Mouse (Mus musculus): ENCODE results near the gene Traip. TPM values are rescaled to one million over a fixed set of nuclear protein-coding genes. Genes with fewer than 3 reads are reported as not detected.

Traip gene
- polyA plus RNA-seq, 1 experiment from 2014 or later, result 15.2 TPM

- H3K4me3 ChIP-seq, result no peak overlapping the region
- no peak overlapping the region; the same call in 1 of the 2 replicates for H3K9ac ChIP-seq
- H3K27ac ChIP-seq, result no peak overlapping the region
- ATAC-seq (ENCODE audit: low FRiP score, low read depth), result no peak
- no peaks in the 10 kb centered on the region for H3K9me3 ChIP-seq
- no peak overlapping the region for H3K4me2 ChIP-seq (replicated peaks)
- H3K4me1 ChIP-seq, result peaks cover 6% of the 10 kb centered on the region
- peaks cover 29% of the 10 kb centered on the region for H3K36me3 ChIP-seq
- H3K27me3 ChIP-seq (replicated peaks), result no peaks in the 10 kb centered on the region
- 62% methylated on average over 5 of the region's 5 CpGs for WGBS
Observed at GRCm38 (mm10) chr9:107961881-107962280, 11.9 kb downstream of the Traip start.

GRCm38 (mm10) chr9:107962916-107963315 is 13.0 kb downstream of the Traip start:
- H3K4me2 ChIP-seq (replicated peaks), result no peak overlapping the region
- no peak overlapping the region for H3K4me3 ChIP-seq
- ATAC-seq (ENCODE audit: low FRiP score, low read depth), result no peak
- H3K27ac ChIP-seq, result no peak overlapping the region
- no peak overlapping the region for H3K9ac ChIP-seq
- no peaks in the 10 kb centered on the region for H3K27me3 ChIP-seq (replicated peaks)
- no peaks in the 10 kb centered on the region for H3K9me3 ChIP-seq
- H3K36me3 ChIP-seq, result peaks cover 24% of the 10 kb centered on the region
- WGBS, result 93% methylated on average over 9 of the region's 9 CpGs
- H3K4me1 ChIP-seq, result peaks cover 6% of the 10 kb centered on the region

GRCm38 (mm10) chr9:107963700-107964099 is 13.8 kb downstream of the Traip start:
- Histone ChIP-seq H3K4me3 (no peak overlapping the region), H3K27me3 (replicated peaks) (no peaks in the 10 kb centered on the region), H3K4me2 (replicated peaks) (no peak overlapping the region), H3K27ac (no peak overlapping the region), H3K9me3 (no peaks in the 10 kb centered on the region), H3K36me3 (peaks cover 24% of the 10 kb centered on the region), H3K9ac (no peak overlapping the region), H3K4me1 (peaks cover 6% of the 10 kb centered on the region)
- peak; percentile 50; the same call in 1 of the 2 replicates for ATAC-seq (ENCODE audit: low FRiP score, low read depth)
- WGBS, result 29% methylated on average over 5 of the region's 5 CpGs

- H3K4me1 ChIP-seq, result peaks cover 6% of the 10 kb centered on the region
- no peak overlapping the region for H3K9ac ChIP-seq
- H3K36me3 ChIP-seq, result peaks cover 24% of the 10 kb centered on the region
- H3K27ac ChIP-seq, result no peak overlapping the region
- ATAC-seq (ENCODE audit: low FRiP score, low read depth), result no peak
- no peak overlapping the region for H3K4me2 ChIP-seq (replicated peaks)
- H3K27me3 ChIP-seq (replicated peaks), result no peaks in the 10 kb centered on the region
- no peaks in the 10 kb centered on the region for H3K9me3 ChIP-seq
- no peak overlapping the region for H3K4me3 ChIP-seq
- WGBS, result 95% methylated on average over 9 of the region's 9 CpGs
Observed at GRCm38 (mm10) chr9:107964681-107965080, 14.7 kb downstream of the Traip start.

- Histone ChIP-seq H3K4me3 (no peak overlapping the region), H3K4me2 (replicated peaks) (no peak overlapping the region), H3K9ac (no peak overlapping the region), H3K4me1 (no peaks in the 10 kb centered on the region), H3K9me3 (no peaks in the 10 kb centered on the region), H3K27ac (no peak overlapping the region), H3K27me3 (replicated peaks) (no peaks in the 10 kb centered on the region), H3K36me3 (peaks cover 20% of the 10 kb centered on the region)
- ATAC-seq (ENCODE audit: low FRiP score, low read depth), result no peak
- 92% methylated on average over 10 of the region's 10 CpGs for WGBS
Observed at GRCm38 (mm10) chr9:107966676-107967075, 16.7 kb downstream of the Traip start.

GRCm38 (mm10) chr9:107967437-107967836 is 17.5 kb downstream of the Traip start:
- 95% methylated on average over 6 of the region's 6 CpGs for WGBS
- no peaks in the 10 kb centered on the region for H3K27me3 ChIP-seq (replicated peaks)
- no peaks in the 10 kb centered on the region for H3K4me1 ChIP-seq
- H3K36me3 ChIP-seq, result peaks cover 20% of the 10 kb centered on the region
- H3K9ac ChIP-seq, result no peak overlapping the region
- H3K4me2 ChIP-seq (replicated peaks), result no peak overlapping the region
- H3K4me3 ChIP-seq, result no peak overlapping the region
- ATAC-seq (ENCODE audit: low FRiP score, low read depth), result no peak
- no peak overlapping the region for H3K27ac ChIP-seq
- no peaks in the 10 kb centered on the region for H3K9me3 ChIP-seq

GRCm38 (mm10) chr9:107968531-107968930 is 18.6 kb downstream of the Traip start:
- Histone ChIP-seq H3K4me1 (no peaks in the 10 kb centered on the region), H3K36me3 (peaks cover 20% of the 10 kb centered on the region), H3K9me3 (no peaks in the 10 kb centered on the region), H3K4me3 (no peak overlapping the region), H3K4me2 (replicated peaks) (no peak overlapping the region), H3K9ac (no peak overlapping the region), H3K27me3 (replicated peaks) (no peaks in the 10 kb centered on the region), H3K27ac (no peak overlapping the region)
- no peak for ATAC-seq (ENCODE audit: low FRiP score, low read depth)
- WGBS, result 90% methylated on average over 7 of the region's 7 CpGs

- Histone ChIP-seq H3K4me1 (no peaks in the 10 kb centered on the region), H3K27ac (no peak overlapping the region), H3K9ac (no peak overlapping the region), H3K27me3 (replicated peaks) (no peaks in the 10 kb centered on the region), H3K4me3 (no peak overlapping the region), H3K9me3 (no peaks in the 10 kb centered on the region), H3K4me2 (replicated peaks) (no peak overlapping the region), H3K36me3 (peaks cover 20% of the 10 kb centered on the region)
- WGBS, result 91% methylated on average over 5 of the region's 5 CpGs
- no peak for ATAC-seq (ENCODE audit: low FRiP score, low read depth)
Observed at GRCm38 (mm10) chr9:107970311-107970710, 20.4 kb downstream of the Traip start.

- 80% methylated on average over 8 of the region's 8 CpGs for WGBS
- no peak overlapping the region for H3K4me3 ChIP-seq
- H3K36me3 ChIP-seq, result peaks cover 20% of the 10 kb centered on the region
- H3K27ac ChIP-seq, result no peak overlapping the region
- H3K9ac ChIP-seq, result 0 out of 2 replicates have a peak overlapping the region, but pooled peaks have one; percentile 8
- no peaks in the 10 kb centered on the region for H3K9me3 ChIP-seq
- ATAC-seq (ENCODE audit: low FRiP score, low read depth), result no peak
- H3K4me2 ChIP-seq (replicated peaks), result no peak overlapping the region
- no peaks in the 10 kb centered on the region for H3K4me1 ChIP-seq
- no peaks in the 10 kb centered on the region for H3K27me3 ChIP-seq (replicated peaks)
Observed at GRCm38 (mm10) chr9:107971690-107972541, 22.0 kb downstream of the Traip start.

- Histone ChIP-seq H3K36me3 (peaks cover 15% of the 10 kb centered on the region), H3K27me3 (replicated peaks) (no peaks in the 10 kb centered on the region), H3K27ac (no peak overlapping the region), H3K9ac (no peak overlapping the region), H3K4me1 (no peaks in the 10 kb centered on the region), H3K4me2 (replicated peaks) (no peak overlapping the region), H3K4me3 (no peak overlapping the region), H3K9me3 (no peaks in the 10 kb centered on the region)
- ATAC-seq (ENCODE audit: low FRiP score, low read depth), result no peak
- 87% methylated on average over 10 of the region's 10 CpGs for WGBS
Observed at GRCm38 (mm10) chr9:107974491-107975171, 24.7 kb downstream of the Traip start.

- no peak for ATAC-seq (ENCODE audit: low FRiP score, low read depth)
- Histone ChIP-seq H3K9ac (no peak within 1 kb of the TSS), H3K9me3 (no peaks in the 10 kb centered on the region), H3K4me1 (0 out of 2 replicates have a peak, but pooled peaks cover under 1% of the 10 kb centered on the region), H3K27ac (no peak within 1 kb of the TSS), H3K4me2 (replicated peaks) (peak within 1 kb of the TSS; percentile 12; the same call in 1 of the 2 replicates), H3K36me3 (peaks cover 6% of the 10 kb centered on the region; the same call in 1 of the 2 replicates), H3K4me3 (no peak within 1 kb of the TSS), H3K27me3 (replicated peaks) (no peaks in the 10 kb centered on the region)
- WGBS, result 69% methylated on average over 12 of the region's 12 CpGs
Observed at GRCm38 (mm10) chr9:107975399-107976386, 25.8 kb downstream of the Traip start, which contains the start of gene Uba7. TSS of gene Uba7 (plus strand) at chr9:107975505.
